Mouse (Mus musculus) heart, adult 18-20 months (tissue): ENCODE measurements around the gene Stx11. TPM values are rescaled to one million over a fixed set of nuclear protein-coding genes. Genes with fewer than 3 reads are reported as not detected.
A peak's percentile ranks its signal among the peaks of the same experiment; 100 is the strongest.
"Not testable (repeated sequence)": the region's sequence is repeated elsewhere in the genome, so short reads cannot be mapped to it uniquely, and the experiment has no call there.

Experiments
- DNase-seq, 2 experiments: peaks; one replicate each; pipeline ENCODE4 v3.0.0; 2021 to 2022; ENCODE audit warnings: mixed read lengths in 1 of 2
- total RNA-seq, 2 experiments: library from RNA; stranded (reverse); gene quantifications; 2 replicates each; pipeline ENCODE4 v1.2.3; 2021

Gene Stx11
- total RNA-seq, 2 experiments from 2014 or later = 2.2 to 2.4 TPM

DNA sequence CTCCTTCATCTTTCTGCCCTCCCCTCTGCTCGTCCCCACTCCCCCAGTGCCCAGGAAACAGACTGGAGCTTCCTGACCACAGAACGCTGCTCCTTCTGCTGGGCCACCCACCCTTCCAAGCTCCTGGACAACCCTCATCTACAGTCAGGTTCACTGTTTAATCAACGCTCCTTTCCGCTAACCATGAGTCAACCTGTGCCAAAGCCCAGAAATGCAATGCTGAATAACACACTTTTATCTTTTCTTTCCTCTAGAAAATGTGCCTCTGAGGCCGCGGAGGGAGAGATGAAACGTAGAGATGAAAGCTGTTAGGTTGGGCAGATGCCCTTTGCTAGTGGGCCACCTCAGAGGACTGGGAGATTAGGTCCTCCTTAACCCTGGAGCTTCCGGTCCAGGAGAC is 2.6 kb downstream of the Stx11 start:
- DNase-seq = no peak

DNA sequence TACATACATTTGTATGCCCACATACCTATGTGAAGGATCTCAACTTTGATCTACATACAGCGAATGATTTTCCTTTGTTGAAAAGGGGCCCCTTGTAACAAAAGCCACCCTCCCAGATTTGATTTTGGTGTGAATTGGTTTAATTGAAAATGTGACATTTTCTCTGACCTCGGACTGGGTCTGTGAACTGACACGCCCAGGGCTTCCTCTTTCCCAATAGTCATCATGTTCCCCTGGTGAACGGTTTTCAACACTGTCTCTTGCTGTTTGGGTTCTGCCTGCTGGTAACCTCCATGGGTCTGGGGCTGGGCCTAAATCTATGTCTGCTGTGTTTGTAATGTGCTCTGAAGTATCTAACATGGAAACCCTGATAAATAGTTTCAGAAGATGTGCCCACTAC is 6.8 kb downstream of the Stx11 start:
- no peak for DNase-seq

DNA sequence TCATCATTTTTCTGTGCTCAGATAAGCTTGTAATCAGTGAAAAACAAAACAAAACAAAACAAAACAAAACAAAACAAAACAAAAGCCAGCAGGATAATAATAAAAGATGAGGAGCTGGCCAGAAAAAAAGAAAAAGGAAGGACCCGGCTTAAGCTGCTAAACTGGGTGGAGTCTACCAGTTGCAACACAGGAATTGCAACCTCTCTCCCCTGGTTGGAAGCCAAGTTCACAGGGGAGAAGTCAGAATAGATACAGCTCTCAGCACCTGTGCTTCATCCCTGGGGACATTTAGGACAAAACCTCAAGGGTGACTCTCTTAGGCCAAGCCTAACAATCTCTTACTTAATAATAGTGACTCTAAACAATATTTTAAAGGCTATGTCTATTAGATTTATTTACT is 8.3 kb downstream of the Stx11 start:
- DNase-seq = no peak

DNA sequence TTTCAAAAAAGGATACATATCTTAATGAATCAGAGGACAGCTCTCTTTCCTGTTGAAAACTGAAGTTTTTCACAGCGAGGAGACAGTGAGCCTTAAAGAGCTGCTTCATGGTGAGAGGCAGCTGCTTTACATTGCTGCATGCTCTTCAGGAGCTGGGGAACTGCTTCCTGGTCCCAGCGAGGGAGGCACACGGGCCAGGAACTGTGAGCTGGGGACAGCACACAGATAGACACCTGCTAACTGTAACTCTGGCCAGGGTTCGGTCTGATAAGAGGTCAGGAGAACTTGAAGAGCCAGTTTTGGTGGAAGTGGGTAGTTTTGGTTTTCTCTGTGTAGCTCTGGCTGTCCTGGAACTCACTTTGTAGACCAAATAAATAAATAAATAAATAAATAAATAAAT is 12.7 kb downstream of the Stx11 start:
- not testable (repeated sequence) for DNase-seq

DNA sequence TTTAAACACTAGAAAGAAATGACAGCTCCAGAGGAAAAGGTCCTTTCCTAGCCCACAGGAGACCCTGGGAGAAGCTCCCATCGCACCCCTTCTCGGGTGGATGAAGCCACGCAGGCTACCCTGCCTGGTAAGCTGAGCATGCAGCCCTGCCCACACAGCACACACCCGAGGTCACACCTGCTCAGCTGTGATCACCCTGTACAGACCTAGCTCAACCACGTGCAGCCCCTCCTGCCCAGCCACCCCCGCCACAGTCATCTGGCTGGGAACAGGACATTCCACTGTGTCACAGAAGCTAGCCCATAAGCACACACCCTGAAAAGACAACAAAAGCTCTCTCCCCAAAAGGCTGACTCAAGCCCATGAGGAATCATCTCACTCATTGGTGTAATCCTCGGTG is 14.8 kb downstream of the Stx11 start:
- DNase-seq = no peak

DNA sequence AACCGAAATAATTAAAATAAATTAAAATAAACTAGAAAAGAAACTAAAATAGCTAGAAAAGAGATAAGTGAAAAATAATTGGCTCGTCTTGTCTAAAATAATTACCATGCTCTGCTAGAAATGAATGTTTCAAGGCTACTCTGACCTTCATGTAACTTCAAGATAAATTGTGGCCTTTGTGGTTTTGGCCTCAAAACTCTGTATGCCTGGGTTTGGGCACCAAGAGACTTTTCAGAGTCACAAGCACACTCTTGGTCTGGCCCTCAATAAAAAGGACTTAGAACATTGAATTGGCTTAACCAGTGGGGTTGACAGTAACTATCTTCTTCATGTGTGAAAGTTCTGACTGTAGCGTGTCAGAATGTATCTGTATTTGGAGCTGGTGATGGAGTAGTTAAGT is 16.5 kb downstream of the Stx11 start:
- DNase-seq = no peak

DNA sequence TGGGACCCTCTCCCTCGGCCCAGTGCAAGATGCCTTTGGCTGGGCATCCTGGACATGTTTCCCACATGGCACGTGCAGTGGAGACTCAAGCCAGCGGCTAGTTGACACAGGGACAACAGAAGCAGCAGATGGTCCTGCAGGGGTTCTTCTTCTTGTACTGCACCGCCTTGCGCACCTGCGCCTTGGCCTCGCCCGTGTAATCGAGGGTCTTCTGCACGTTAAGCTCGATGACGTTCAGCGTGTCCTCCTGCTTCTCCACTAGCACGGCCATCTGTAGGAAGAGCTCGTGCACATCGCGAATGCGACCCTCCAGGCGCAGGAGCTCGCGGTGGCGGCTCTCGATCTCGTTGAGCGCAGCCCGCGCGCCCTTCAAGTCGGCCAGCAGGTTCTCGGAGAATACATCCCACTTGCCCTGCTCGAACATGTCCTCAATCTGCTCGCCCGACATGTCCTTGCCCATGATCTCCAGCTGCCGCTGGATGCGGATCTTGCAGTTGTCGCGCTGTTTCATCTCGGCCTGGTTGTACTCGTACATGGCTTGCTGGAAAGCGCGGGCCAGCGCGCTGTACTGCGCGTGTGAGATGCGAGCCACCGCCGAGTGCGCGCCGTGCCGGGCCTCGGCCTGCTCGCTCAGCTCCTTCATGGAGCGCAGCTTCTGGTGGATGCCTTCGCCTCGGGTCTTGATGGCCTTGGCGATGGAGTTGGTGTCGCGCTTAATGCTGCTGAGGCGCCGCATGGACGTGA is 22.9 kb downstream of the Stx11 start:
- DNase-seq = peak in 1 of 2 experiments; percentile 17

DNA sequence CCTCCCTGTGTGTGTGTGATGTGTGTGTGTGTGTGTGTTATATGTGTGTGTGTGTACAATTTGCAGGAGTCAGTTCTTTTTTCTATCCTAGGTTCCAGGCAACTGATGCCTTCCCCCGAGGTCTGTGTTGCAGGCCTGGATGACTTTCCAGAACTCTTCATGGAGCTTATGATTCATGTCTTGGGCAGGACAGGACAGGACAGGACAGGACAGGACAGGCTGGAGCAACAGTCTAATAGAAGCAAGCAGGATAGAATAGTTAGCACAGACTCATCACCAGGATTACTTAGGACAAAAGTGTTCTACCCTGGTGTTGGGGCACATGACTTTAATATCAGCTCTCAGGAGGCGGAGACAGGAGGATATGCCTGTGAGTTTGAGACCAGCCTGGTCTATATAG is 25.3 kb downstream of the Stx11 start:
- no peak for DNase-seq

DNA sequence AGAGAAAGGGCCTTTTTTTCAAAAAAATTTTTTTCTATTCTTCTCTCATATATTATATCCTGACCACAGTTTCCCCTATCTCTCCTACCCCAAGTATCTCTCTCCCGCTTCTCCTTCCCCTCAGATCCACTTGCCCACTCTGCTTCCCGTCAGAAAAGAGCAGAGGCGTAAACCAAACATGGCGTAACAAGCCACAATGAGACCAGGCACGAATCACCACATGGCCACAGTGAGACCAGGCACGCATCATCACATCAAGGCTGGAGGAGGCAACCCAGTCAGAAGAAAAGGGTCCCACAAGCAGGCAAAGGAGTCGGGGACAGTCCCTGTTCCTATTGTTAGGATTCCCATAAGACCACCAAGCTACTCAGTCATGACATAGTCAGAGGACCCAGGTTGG is 28.0 kb downstream of the Stx11 start:
- no peak for DNase-seq

DNA sequence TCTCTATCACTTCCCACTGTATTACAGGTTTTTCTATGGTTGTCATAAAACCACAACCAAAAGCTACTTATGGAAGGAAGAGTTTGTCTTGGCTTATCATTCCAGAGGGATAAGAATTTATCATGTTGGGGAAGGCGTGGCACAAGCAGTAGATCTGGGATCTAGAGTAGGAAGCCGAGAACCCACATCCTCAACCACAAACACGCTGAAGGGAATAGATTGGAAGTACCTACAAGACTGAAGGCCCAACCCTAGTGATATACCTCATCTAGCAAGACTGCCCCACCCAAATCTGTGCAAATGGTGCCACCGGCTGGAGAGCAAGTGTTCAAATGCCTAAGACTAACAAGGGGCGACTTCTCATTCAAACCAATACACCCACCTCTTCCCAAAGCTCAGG is 28.5 kb downstream of the Stx11 start:
- DNase-seq = no peak

DNA sequence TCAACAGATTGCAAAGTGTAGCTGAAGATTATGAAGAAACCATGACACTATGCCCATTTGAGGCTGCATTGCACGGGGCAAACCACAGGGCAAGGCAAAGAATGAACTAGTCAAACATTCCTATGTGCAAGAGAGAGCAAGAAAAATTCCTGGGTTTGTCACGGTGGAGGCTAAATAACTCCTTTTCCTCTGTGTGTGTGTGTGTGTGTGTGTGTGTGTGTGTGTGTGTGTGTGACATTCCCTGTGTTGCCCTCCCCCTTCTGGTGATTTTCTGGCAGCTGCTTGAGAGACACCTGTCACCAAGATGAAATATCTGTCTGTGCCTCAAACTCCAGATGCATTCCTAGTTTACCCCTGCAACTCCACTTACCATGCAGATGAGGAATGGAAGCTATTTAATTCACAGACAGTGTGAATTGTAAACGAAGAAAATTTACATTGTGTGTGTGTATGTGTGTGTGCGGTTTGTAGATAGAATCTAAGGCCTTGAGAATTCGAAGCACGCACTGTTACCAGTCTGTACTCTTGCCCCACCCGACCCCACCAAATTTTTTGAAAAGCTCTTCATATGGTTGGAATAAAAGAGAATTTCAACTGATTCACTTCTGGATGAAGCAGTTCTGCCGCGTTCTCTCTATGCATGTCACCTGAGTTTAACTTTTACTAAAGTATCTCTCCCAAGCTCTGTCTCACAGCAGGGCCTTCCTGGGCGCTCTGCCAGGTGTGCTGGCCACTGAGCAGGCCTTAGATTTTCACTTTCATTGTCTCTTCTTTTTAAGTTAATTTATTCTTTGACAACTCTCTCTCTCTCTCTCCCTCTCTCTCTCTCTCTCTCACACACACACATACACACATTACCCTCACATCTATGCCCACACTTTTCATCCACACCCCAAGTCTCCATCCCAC is 32.4 kb downstream of the Stx11 start:
- DNase-seq = no peak

DNA sequence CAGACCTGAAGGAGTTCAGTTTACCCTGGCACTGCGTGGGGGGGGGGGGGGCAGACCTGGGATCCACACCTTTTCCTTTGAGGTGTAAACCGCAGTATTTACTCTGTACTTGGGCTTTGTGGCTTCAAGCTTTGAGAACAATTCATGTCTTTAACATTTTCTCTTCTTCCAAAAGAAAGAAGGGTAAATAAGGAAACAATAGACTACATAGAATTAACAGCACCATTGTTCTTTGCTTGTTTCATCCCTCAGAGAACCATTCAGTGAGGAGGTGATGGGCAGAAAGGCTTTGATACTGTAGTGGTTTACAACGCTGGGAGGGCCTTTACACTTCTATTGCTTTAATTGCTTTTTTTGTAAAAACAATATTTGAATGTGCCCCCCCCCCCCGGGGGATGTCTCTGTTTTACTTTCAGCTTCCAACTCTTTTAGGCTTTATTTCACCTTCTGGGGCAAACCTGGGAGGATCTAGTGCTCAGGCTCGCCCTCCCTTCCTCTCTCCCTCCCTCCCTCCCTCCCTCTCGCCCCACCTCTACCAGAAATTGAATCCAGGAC is 33.7 kb downstream of the Stx11 start:
- no peak for DNase-seq

DNA sequence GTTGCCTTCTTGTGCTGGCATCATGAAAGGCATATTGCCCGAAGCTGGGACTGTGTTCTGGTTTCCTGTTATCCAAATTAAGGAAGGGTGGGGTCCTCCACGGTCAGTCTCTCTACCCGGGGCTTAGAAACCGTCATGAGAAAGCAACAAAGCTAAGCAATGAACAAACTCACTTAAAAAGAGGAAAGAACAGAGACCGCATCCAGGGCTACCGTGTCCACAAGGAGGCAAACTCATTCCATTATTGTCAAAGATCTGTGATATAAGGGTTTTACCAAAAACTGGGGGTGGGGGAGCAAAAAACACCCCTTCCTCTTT is 34.3 kb downstream of the Stx11 start:
- no peak for DNase-seq

DNA sequence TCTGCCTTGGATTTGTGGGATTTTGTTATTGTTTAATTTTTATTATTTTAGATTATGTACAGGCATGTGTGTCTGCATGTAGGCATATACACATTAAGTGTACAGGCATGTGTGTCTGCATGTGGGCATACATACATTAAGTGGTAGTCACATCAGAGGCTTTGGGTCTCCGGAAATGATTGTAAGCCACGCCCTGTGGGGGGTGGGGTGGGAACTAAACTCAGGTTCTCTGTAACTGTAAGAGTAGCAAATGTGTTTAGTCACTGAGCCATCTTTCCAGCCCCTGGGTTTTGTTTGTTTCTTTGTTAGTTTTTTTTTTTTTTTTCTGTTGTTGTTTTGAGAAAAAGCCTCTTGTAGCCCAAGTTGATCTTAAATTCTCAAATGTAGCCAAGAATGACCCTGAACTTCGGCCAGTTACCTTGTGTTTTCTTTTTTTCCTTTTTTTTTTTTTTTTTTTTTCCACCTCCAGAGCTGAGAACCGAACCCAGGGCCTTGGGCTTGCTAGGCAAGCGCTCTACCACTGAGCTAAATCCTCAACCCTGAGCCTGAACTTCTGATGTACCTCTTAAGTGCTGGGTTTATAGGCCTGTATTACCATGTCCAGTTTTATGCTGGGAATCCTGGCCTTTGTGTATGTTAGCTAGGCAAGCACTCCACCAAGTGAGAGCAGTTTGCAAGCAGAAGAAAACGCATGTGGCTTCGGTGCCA is 34.8 kb downstream of the Stx11 start:
- no peak for DNase-seq

DNA sequence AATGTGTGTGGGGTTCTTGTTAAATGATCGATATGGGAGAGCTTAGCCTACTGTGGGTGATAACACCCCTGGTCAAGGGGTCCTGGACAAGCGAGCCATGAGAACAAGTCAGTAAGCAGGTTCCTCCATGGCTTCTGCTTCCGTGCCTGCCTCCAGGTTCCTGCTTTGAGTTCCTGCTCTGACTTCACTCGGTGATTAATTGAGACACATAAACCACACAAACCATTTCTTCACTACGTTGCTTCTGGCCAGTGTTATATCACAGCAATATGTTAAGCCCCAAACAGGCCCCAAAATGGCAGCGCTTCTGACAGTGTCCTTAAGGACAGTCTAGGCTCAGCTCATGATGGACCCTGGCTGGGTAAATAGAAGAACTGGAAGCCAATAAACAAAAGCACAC is 35.9 kb downstream of the Stx11 start:
- no peak for DNase-seq

DNA sequence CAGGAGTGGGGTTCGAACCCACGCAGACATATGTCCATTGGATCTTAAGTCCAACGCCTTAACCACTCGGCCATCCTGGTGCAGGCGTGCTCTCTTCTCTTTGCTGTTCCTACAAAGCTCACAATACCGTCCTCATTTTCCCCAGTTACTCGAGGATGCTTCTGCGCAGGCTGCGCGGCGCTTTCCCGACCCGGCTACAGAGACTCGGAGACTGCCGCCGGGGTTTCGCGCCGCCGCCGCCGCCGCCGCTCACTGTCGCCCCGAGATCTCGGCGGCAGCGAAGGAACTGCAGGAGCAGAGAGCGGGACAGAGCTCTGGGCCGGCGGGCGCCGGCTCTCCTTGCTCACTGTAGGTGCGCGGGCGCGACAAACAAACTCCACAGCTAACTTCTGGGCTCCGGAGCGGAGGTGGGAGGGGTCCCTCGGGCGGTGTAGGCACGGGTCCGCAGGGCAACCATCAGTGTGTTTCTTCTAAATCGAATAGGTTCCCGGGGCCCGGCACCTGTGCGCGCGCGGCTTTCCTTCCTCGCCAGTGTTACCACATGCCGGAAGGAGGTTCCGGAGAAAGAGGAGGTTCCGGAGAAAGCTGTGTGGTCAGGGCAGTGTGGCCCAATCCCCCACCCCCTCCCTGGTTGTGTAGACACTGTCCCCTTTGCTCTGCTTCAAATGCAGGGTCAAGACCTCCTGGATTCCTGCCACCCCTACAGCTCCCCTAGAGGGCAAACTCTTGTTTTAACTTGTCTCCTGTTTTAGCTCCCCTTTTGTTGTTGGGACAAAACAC is 41.3 kb downstream of the Stx11 start:
- peak; percentile 96 to 99 for DNase-seq

DNA sequence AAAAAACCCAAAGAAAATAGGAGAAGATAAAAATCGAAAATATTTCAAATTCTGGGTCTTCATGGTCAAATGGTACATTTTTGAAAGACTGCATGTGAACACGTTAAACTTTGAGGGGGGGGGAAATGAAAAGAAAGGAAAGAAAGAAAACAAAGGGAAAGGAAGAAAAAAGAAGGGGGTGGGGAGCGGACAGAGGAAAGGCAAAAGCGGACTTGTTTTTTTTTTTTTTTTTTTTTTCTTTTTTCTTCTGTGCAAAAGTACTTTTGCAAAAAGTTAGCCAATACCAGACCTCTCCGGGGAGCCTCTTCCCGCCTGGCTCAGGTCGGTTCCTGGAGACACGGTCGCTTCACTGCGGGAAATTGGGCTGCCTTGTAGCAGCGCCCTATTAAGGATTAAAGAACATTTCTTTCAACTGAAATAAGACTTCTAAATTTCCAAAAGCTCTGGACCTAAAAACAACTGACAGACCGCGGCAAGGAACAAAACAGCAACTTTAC is 42.0 kb downstream of the Stx11 start:
- DNase-seq = no peak

DNA sequence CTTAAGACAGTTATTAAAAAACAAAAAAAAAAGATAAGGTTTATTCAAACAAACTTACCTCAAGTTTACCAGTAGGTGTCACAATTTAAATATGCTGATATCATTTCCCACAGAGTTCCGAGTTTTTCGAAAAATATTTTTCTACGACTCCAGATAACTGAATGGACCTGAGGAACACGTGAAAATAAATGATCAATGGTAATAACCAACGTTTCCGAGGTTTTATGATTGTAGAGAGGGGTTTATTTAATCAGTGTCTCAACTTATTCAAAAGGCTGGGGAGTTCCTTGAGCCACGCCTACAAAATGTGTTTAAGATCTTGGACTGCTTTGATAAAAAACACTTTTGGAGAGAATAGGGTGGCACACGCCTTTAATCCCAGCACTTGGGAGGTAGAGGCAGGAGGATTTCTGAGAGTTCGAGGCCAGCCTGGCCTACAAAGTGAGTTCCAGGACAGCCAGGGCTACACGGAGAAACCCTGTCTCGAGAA is 42.5 kb downstream of the Stx11 start:
- DNase-seq = peak in 1 of 2 experiments; percentile 49

DNA sequence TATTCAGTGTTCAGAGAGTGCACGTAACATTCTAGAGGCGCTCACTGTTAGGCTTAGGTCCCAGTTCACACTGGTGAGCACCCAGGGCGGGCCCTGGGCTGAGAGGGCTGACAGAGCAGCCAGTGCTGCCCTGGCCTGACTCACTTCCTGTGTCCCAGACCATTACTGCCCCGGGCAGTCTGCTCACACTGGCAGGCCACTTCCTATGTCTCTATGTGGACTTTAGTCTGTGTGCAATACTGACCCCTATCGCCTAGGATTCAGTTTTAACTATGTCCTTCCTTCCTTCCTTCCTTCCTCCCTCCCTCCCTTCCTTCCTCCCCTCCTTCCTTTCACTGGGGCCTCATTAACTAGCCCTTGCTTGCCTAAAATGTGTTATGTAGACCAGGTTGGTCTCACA is 44.8 kb downstream of the Stx11 start:
- peak; percentile 51 to 68 for DNase-seq

DNA sequence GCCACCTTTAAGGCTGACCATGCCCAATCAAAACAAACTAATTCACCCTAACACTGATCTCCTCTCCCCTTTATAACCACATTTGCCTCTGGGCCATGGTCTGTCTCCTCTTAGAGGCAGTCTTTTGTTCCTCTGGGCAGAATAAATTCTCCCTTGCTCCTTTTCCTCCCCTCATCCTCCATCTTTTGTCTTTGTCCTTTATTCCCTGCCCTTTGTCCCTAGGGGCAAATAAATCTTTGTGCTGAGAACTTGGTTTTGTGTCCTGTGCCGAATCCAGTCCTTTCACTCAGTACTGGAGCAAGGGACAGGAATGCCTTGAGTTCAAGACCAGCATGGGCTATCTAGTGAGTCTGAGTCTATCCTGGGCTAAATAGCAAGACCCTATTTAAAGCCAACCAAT is 46.5 kb downstream of the Stx11 start:
- DNase-seq = no peak

DNA sequence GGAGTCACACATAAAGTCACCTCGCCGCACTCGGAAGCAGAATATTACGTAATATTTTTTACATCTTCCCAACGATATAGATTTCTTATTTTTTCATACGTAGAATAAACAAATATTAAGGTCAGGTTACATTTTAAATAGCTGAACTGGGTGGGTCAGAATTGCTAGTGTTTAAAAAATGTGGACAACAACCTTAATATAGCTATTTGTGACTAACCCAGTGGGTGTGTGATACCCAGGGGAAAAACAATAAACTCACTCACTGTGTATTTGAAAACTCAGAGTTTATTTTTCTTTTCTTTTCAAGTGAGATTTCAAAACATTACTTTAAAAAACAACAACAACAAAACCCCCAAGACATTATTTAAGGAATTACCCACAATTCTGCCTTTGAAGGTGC is 47.7 kb downstream of the Stx11 start:
- no peak for DNase-seq

DNA sequence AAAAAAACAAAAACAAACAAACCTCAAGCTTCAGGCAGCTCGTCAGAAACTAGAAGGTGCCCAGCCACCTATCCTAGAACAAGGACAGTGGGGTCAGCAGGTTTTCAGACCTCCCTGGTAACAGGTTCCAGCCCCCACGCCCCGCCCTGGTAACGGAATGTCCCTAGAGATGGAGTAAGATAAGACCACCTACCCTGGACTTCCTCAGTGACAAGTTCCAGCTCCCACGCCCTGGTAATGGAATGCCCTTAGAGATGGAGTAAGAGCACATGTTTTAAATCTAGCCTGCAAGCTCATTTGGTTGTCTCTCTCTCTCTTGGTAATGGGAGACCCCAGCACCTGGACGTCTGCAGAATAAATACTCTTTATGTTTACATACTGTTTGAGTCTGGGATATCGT is 48.3 kb downstream of the Stx11 start:
- DNase-seq = no peak
